Mouse (Mus musculus) limb, embryonic 14.5 days (tissue): ENCODE data around the gene Grid1. TPM values are rescaled to one million over a fixed set of nuclear protein-coding genes. Genes with fewer than 3 reads are reported as not detected.

Source experiments
- ATAC-seq: fragments of 200-750 bp; cut with Nextera tagmentation; 2 replicates; pipeline ENCODE4 v1.8.0; 2017; ENCODE audit warnings: low read depth, moderate number of reproducible peaks, moderate TSS enrichment; ENCODE audit not compliant: low FRiP score
- DNase-seq: peaks from one replicate; pipeline ENCODE4 v3.0.0-alpha.2; 2015; ENCODE audit warnings: low spot score
- H3K27ac ChIP-seq: fragments of 300-500 bp; sonication (generic); replicated peaks from 2 replicates; pipeline ENCODE4 v1.5.1; 2014; ENCODE audit warnings: low read depth, mild to moderate bottlenecking, low read length, moderate library complexity, mixed read lengths
- H3K27me3 ChIP-seq: fragments of 300-500 bp; sonication (generic); 2 replicates; pipeline ENCODE4 v1.6.1; 2014; ENCODE audit warnings: low read length, mixed read lengths; ENCODE audit not compliant: control insufficient read depth, insufficient read depth
- H3K36me3 ChIP-seq: fragments of 300-500 bp; sonication (generic); 2 replicates; pipeline ENCODE4 v1.6.1; 2014; ENCODE audit warnings: mild to moderate bottlenecking, low read length, moderate library complexity, mixed read lengths; ENCODE audit not compliant: control insufficient read depth, insufficient read depth
- H3K4me1 ChIP-seq: fragments of 300-500 bp; sonication (generic); 2 replicates; pipeline ENCODE4 v1.6.1; 2014; ENCODE audit warnings: antibody characterized with exemption, low read length, mixed read lengths; ENCODE audit not compliant: control insufficient read depth, insufficient read depth
- H3K4me2 ChIP-seq: fragments of 300-500 bp; sonication (generic); replicated peaks from 2 replicates; pipeline ENCODE4 v1.6.1; 2014; ENCODE audit warnings: low read depth, mild to moderate bottlenecking, low read length, moderate library complexity; ENCODE audit not compliant: severe bottlenecking
- H3K4me3 ChIP-seq: fragments of 300-500 bp; sonication (generic); replicated peaks from 2 replicates; pipeline ENCODE4 v1.5.1; 2014; ENCODE audit warnings: low read length
- H3K9ac ChIP-seq: fragments of 300-500 bp; sonication (generic); 2 replicates; pipeline ENCODE4 v1.6.1; 2014; ENCODE audit warnings: mild to moderate bottlenecking, low read depth, low read length, moderate library complexity; ENCODE audit not compliant: severe bottlenecking
- H3K9me3 ChIP-seq: fragments of 300-500 bp; sonication (generic); 2 replicates; pipeline ENCODE4 v1.6.1; 2016; ENCODE audit warnings: low read length; ENCODE audit not compliant: control insufficient read depth
- POLR2A ChIP-seq: fragments of 200-500 bp; IDR thresholded peaks from 2 replicates; pipeline ENCODE4 v1.8.0; 2012; ENCODE audit warnings: inconsistent platforms, mild to moderate bottlenecking, moderate library complexity, borderline replicate concordance; ENCODE audit not compliant: insufficient read depth, insufficient read length; ENCODE audit errors: extremely low read depth
- WGBS: fragments of 180-500 bp; shearing (Covaris S2); extraction: QIAGEN DNeasy Blood & Tissue Kit; methylation state at CpG from one replicate; pipeline ENCODE4 v1.1.7; 2014; 5-methylcytosine and 5-hydroxymethylcytosine counted together
- polyA plus RNA-seq, 2 experiments: library from polyadenylated mRNA; depleted of rRNA in 1 of 2; stranded (reverse) in 1 of 2; unstranded in 1 of 2; fragments of >200 nt; fragmentation: Nextera tagmentation in 1 of 2; extraction: Ambion mirVana in 1 of 2; gene quantifications; 2 replicates each; pipeline versions ENCODE4 v1.2.1 to v1.2.3; 2012 to 2014

The Grid1 gene
- polyA plus RNA-seq, 2 experiments = 0.87 to 2.0 TPM

GRCm38 (mm10) chr14:35541992-35542380, 722.1 kb downstream of the Grid1 start:
- no peak overlapping the region for H3K9ac ChIP-seq
- no peaks in the 10 kb centered on the region for H3K27me3 ChIP-seq
- no peak for DNase-seq
- no peaks in the 10 kb centered on the region for H3K9me3 ChIP-seq
- H3K4me3 ChIP-seq = no peak overlapping the region
- WGBS = 53% methylated on average over 1 of the region's 1 CpGs
- no peaks in the 10 kb centered on the region for H3K36me3 ChIP-seq
- TF ChIP-seq POLR2A = no peak
- ATAC-seq = no peak
- H3K27ac ChIP-seq = no peak overlapping the region
- no peaks in the 10 kb centered on the region for H3K4me1 ChIP-seq
- no peak overlapping the region for H3K4me2 ChIP-seq

GRCm38 (mm10) chr14:35554288-35554687, 734.4 kb downstream of the Grid1 start:
- H3K36me3 ChIP-seq = no peaks in the 10 kb centered on the region
- H3K4me1 ChIP-seq = no peaks in the 10 kb centered on the region
- WGBS = 79% methylated on average over 3 of the region's 3 CpGs
- H3K27me3 ChIP-seq = no peaks in the 10 kb centered on the region
- H3K4me2 ChIP-seq = no peak overlapping the region
- H3K27ac ChIP-seq = no peak overlapping the region
- no peak for DNase-seq
- H3K4me3 ChIP-seq = no peak overlapping the region
- ATAC-seq = no peak
- TF ChIP-seq POLR2A = no peak
- H3K9me3 ChIP-seq = no peaks in the 10 kb centered on the region
- no peak overlapping the region for H3K9ac ChIP-seq

- ATAC-seq = no peak
- TF ChIP-seq POLR2A = no peak
Observed at GRCm38 (mm10) chr14:35561244-35561893, 741.5 kb downstream of the Grid1 start.

GRCm38 (mm10) chr14:35572991-35573502, 753.1 kb downstream of the Grid1 start:
- H3K4me1 ChIP-seq = no peaks in the 10 kb centered on the region
- TF ChIP-seq POLR2A = no peak
- DNase-seq = no peak
- WGBS = 78% methylated on average over 4 of the region's 4 CpGs
- H3K4me3 ChIP-seq = no peak overlapping the region
- no peaks in the 10 kb centered on the region for H3K9me3 ChIP-seq
- no peaks in the 10 kb centered on the region for H3K36me3 ChIP-seq
- no peak for ATAC-seq
- H3K9ac ChIP-seq = no peak overlapping the region
- H3K27ac ChIP-seq = no peak overlapping the region
- no peaks in the 10 kb centered on the region for H3K27me3 ChIP-seq
- no peak overlapping the region for H3K4me2 ChIP-seq

More at GRCm38 (mm10) chr14:35561244-35561893, 741.5 kb downstream of the Grid1 start:
- DNase-seq = no peak
- no peak overlapping the region for H3K4me2 ChIP-seq
- H3K27me3 ChIP-seq = no peaks in the 10 kb centered on the region
- no peaks in the 10 kb centered on the region for H3K4me1 ChIP-seq
- no peaks in the 10 kb centered on the region for H3K9me3 ChIP-seq
- no peak overlapping the region for H3K9ac ChIP-seq
- H3K36me3 ChIP-seq = no peaks in the 10 kb centered on the region
- no peak overlapping the region for H3K4me3 ChIP-seq
- WGBS = 90% methylated on average over 3 of the region's 3 CpGs
- no peak overlapping the region for H3K27ac ChIP-seq

- DNase-seq = no peak
- no peak for ATAC-seq
- Histone ChIP-seq H3K27ac (no peak overlapping the region), H3K36me3 (no peaks in the 10 kb centered on the region), H3K4me1 (no peaks in the 10 kb centered on the region), H3K9ac (no peak overlapping the region), H3K9me3 (no peaks in the 10 kb centered on the region), H3K4me2 (no peak overlapping the region), H3K27me3 (no peaks in the 10 kb centered on the region), H3K4me3 (no peak overlapping the region)
- TF ChIP-seq POLR2A = no peak
- WGBS = 58% methylated on average over 2 of the region's 2 CpGs
Observed at GRCm38 (mm10) chr14:35574489-35574888, 754.6 kb downstream of the Grid1 start.
